Mouse (Mus musculus): ENCODE measurements around the gene Cd5. TPM values are rescaled to one million over a fixed set of nuclear protein-coding genes. Genes with fewer than 3 reads are reported as not detected.

The Cd5 gene
- polyA plus RNA-seq, 1 experiment from 2014 or later = 0.55 TPM

DNA sequence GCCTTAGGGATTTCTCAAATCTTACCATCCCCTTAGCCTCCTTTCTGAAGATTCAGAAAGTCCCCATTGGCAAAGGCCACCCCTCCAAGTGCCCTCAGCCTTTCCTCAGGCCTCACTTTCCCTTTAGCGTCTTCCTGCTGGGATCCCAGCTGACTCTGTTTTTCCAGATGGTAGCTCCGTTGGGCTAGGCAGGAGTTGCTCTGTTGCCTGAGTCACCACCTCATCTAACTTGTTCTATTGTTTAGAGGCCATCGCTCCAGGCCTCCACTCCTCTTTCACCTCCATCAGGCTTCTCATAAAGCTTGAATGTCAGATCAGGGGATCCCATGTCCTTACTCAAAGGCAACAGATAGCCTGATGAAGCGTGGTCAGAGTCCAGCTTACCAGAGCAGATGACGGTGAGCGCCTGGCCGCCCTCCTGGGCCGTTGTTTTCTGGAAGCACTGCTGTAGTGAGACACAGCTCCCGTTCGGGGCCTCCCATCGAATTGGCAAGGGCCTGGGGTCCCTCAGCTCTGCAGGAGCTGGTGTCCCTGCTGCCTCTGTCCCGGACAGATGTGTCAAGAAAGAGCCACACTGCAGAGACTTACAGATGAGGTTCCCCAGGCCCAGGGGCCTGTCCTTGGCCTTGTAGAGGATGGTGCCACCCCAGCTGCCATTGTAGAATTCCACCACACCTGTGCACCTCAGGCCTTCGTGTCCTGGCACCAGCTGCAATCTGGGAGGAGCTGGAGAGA lies 14.0 kb downstream of the Cd5 start:
- no peak for ATAC-seq (ENCODE audit: insufficient number of reproducible peaks, low FRiP score)
- Histone ChIP-seq H3K36me3 (no peaks in the 10 kb centered on the region), H3K27me3 (replicated peaks) (no peaks in the 10 kb centered on the region), H3K4me1 (replicated peaks) (peaks cover 24% of the 10 kb centered on the region), H3K4me2 (no peak overlapping the region), H3K4me3 (no peak overlapping the region), H3K9ac (no peak overlapping the region), H3K9me3 (replicated peaks) (no peaks in the 10 kb centered on the region), H3K27ac (ENCODE audit: poor library complexity, severe bottlenecking) (no peak overlapping the region)
- WGBS = 67% methylated on average over 13 of the region's 13 CpGs

DNA sequence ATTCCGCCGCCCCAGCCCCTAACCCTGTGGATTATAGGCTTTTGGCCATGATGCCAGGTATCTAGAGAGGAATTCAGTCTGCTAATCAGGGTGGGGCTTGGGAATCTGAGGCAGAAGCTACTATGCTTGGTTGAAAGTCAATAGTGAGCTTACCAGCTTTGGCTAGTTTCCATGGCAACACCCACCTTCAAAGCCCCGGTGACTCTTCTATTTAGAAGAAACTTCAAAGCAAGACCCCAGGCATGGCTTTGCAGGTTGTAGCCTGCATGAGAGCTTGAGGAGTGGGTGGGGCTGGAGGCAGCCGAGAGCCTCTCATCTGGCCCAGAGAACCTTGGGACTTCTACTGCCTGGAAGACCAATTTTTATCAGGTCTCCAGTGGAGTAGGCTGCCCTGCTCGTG lies 15.2 kb downstream of the Cd5 start:
- no peaks in the 10 kb centered on the region for H3K36me3 ChIP-seq
- no peak overlapping the region for H3K4me2 ChIP-seq
- ATAC-seq (ENCODE audit: insufficient number of reproducible peaks, low FRiP score) = no peak
- no peak overlapping the region for H3K9ac ChIP-seq
- H3K9me3 ChIP-seq (replicated peaks) = no peaks in the 10 kb centered on the region
- H3K4me3 ChIP-seq = no peak overlapping the region
- 46% methylated on average over 5 of the region's 5 CpGs for WGBS
- no peaks in the 10 kb centered on the region for H3K27me3 ChIP-seq (replicated peaks)
- H3K27ac ChIP-seq (ENCODE audit: poor library complexity, severe bottlenecking) = no peak overlapping the region
- H3K4me1 ChIP-seq (replicated peaks) = peaks cover 27% of the 10 kb centered on the region

DNA sequence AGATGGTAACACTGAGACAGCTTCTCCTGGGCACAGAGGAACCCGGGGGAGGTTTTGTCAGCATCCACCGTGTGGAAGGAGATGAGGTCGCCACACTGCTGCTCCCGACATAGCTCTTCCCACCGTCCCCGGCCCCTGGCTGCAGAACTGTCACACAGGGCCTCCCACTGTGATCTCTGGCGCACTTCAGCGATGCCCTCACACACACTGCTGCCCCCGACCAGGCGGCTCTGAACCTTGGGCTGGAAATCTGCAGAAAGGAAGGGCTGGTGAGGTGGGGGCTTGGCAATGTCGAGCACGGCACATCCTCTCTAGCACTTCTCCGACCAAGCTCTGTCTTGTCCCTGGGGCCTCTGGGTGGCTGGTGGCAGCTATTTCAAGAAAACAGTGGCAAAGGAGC lies 15.7 kb downstream of the Cd5 start:
- H3K4me2 ChIP-seq = peak overlapping the region; percentile 11; the same call in 1 of the 2 replicates
- ATAC-seq (ENCODE audit: insufficient number of reproducible peaks, low FRiP score) = no peak
- no peaks in the 10 kb centered on the region for H3K9me3 ChIP-seq (replicated peaks)
- no peaks in the 10 kb centered on the region for H3K36me3 ChIP-seq
- 0 out of 2 replicates have a peak overlapping the region, but pooled peaks have one; percentile 0 for H3K9ac ChIP-seq
- no peak overlapping the region for H3K4me3 ChIP-seq
- peaks cover 32% of the 10 kb centered on the region for H3K4me1 ChIP-seq (replicated peaks)
- 17% methylated on average over 13 of the region's 13 CpGs for WGBS
- no peaks in the 10 kb centered on the region for H3K27me3 ChIP-seq (replicated peaks)
- H3K27ac ChIP-seq (ENCODE audit: poor library complexity, severe bottlenecking) = no peak overlapping the region

DNA sequence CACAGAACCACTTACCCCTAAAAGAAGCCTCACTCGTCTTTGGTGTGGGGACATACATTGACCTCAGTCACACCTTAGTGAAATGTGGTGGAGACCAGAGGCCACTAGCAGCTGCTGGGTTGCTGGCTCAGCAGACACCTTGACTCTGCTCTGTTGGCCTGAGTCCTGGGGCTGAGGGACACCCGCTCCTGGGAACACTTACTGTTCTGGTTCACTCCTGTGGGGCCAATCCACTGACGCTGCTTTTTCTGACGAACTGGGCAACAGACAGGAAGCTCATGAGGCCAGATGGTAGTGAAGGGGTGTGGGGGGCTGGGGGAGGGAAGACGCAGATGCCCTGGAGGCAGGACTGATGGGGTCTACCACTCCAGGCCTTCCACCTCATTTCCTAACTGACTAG lies 17.7 kb downstream of the Cd5 start:
- no peaks in the 10 kb centered on the region for H3K36me3 ChIP-seq
- no peak overlapping the region for H3K9ac ChIP-seq
- 53% methylated on average over 5 of the region's 5 CpGs for WGBS
- no peak overlapping the region for H3K27ac ChIP-seq (ENCODE audit: poor library complexity, severe bottlenecking)
- H3K4me1 ChIP-seq (replicated peaks) = peaks cover 36% of the 10 kb centered on the region
- no peak overlapping the region for H3K4me2 ChIP-seq
- no peaks in the 10 kb centered on the region for H3K27me3 ChIP-seq (replicated peaks)
- ATAC-seq (ENCODE audit: insufficient number of reproducible peaks, low FRiP score) = no peak; the same call in 1 of the 2 replicates
- H3K9me3 ChIP-seq (replicated peaks) = no peaks in the 10 kb centered on the region
- no peak overlapping the region for H3K4me3 ChIP-seq

DNA sequence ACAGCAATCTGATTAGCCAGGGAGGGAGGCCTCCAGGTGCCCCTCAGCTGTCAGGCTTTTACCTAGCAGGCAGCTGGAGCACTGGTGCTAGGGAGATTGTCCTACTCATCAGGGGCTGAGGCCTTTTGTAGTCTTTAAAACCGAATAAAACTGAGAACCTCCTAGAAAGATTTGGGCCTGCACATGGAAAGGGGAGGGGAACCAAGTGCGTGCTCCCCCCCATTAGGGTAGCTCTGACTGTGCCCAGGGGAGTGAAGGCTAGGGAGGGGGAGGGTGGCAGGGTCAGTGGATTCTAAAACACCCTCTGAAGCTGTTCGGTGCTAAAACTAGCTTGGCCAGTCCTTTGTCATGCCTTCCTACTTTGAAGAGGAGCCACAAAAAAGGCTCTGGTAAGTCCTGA lies 18.3 kb downstream of the Cd5 start:
- H3K36me3 ChIP-seq = no peaks in the 10 kb centered on the region
- peaks cover 36% of the 10 kb centered on the region for H3K4me1 ChIP-seq (replicated peaks)
- 34% methylated on average over 3 of the region's 3 CpGs for whole genome bisulfite sequencing
- no peaks in the 10 kb centered on the region for H3K9me3 ChIP-seq (replicated peaks)
- no peak; the same call in 1 of the 2 replicates for ATAC-seq (ENCODE audit: insufficient number of reproducible peaks, low FRiP score)
- no peak overlapping the region for H3K27ac ChIP-seq (ENCODE audit: poor library complexity, severe bottlenecking)
- H3K9ac ChIP-seq = peak overlapping the region; percentile 1; the same call in 1 of the 2 replicates
- no peak overlapping the region for H3K4me3 ChIP-seq
- H3K27me3 ChIP-seq (replicated peaks) = no peaks in the 10 kb centered on the region
- H3K4me2 ChIP-seq = 0 out of 2 replicates have a peak overlapping the region, but pooled peaks have one; percentile 10

DNA sequence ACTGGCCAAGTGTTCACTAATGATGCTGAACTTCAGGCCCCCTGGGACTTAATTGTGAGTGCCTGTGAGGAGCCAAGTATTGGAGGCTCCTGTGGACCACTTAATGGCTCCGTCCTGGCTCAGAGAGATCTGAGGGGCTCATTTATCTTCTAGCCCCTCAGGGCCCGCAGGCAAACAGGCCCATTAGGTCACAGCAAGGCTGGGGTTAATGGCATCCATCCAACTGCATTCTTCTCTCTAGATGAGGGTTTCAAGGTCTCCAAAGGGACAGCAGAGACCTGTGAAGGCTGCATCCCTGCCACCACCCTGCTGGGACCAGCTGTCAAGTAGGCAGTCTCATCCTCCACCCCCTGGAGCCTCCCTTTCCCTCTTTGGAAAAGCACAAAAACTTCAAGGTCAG lies 19.1 kb downstream of the Cd5 start:
- no peaks in the 10 kb centered on the region for H3K9me3 ChIP-seq (replicated peaks)
- H3K27me3 ChIP-seq (replicated peaks) = no peaks in the 10 kb centered on the region
- H3K36me3 ChIP-seq = no peaks in the 10 kb centered on the region
- H3K27ac ChIP-seq (ENCODE audit: poor library complexity, severe bottlenecking) = no peak overlapping the region; the same call in 1 of the 2 replicates
- H3K4me2 ChIP-seq = peak overlapping the region; percentile 10; the same call in 1 of the 2 replicates
- 30% methylated on average over 2 of the region's 2 CpGs for WGBS
- no peak overlapping the region for H3K4me3 ChIP-seq
- peaks cover 36% of the 10 kb centered on the region for H3K4me1 ChIP-seq (replicated peaks)
- ATAC-seq (ENCODE audit: insufficient number of reproducible peaks, low FRiP score) = no peak
- peak overlapping the region; percentile 1; the same call in 1 of the 2 replicates for H3K9ac ChIP-seq

DNA sequence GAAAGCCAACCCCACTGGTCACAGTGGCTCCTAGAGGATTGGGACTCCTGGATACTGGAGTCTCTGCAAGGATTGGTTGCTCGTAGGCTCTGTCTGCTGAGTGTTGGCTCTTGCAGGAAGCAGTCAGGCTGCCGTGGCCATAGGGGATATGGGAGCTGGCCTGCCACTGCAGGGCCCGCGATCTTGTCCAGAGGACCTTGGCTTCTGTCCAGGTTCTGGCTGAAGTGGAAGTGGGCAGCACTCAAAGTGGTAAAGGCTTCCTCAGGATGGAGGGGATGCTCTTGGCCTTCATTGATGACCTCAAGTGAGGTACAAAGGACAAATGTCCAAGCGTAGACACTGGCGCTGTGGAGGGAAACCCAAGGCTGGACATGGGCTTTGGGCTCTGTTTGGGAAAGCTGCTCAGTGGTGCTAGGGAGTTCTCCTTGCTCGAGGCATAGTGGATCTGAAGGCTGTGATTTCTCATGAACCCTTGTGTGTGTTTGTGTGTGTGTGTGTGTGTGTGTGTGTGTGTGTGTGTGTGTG lies 20.5 kb downstream of the Cd5 start:
- Histone ChIP-seq H3K27me3 (replicated peaks) (no peaks in the 10 kb centered on the region), H3K4me3 (no peak overlapping the region), H3K9ac (no peak overlapping the region), H3K4me2 (no peak overlapping the region), H3K36me3 (peaks cover 11% of the 10 kb centered on the region), H3K9me3 (replicated peaks) (no peaks in the 10 kb centered on the region), H3K27ac (ENCODE audit: poor library complexity, severe bottlenecking) (no peak overlapping the region), H3K4me1 (replicated peaks) (peaks cover 33% of the 10 kb centered on the region)
- 46% methylated on average over 7 of the region's 7 CpGs for WGBS
- ATAC-seq (ENCODE audit: insufficient number of reproducible peaks, low FRiP score) = no peak

DNA sequence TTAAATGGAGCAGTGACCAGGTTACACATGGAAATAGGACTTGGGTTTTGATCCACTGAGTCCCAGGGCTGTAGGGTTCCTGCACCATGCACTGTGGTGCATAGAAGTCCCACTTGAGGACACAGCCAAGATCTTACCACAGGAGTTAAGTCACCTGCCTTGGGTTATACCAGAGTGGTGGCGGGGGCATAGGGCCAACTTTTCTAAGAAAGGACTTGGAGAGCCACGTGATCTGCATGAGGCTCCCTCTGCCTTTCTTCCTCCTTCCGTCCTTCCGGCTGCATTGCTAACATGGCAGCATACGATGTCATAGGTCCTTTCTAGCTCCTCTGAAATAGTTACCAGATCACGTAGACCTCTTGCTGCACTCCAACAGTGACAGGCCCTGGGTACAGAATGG lies 23.3 kb downstream of the Cd5 start:
- 91% methylated on average over 6 of the region's 6 CpGs for WGBS
- Histone ChIP-seq H3K9ac (no peak overlapping the region), H3K4me3 (no peak overlapping the region), H3K27me3 (replicated peaks) (no peaks in the 10 kb centered on the region), H3K27ac (ENCODE audit: poor library complexity, severe bottlenecking) (no peak overlapping the region), H3K4me1 (replicated peaks) (peaks cover 23% of the 10 kb centered on the region), H3K9me3 (replicated peaks) (no peaks in the 10 kb centered on the region), H3K4me2 (no peak overlapping the region), H3K36me3 (peaks cover 39% of the 10 kb centered on the region)
- no peak for ATAC-seq (ENCODE audit: insufficient number of reproducible peaks, low FRiP score)

DNA sequence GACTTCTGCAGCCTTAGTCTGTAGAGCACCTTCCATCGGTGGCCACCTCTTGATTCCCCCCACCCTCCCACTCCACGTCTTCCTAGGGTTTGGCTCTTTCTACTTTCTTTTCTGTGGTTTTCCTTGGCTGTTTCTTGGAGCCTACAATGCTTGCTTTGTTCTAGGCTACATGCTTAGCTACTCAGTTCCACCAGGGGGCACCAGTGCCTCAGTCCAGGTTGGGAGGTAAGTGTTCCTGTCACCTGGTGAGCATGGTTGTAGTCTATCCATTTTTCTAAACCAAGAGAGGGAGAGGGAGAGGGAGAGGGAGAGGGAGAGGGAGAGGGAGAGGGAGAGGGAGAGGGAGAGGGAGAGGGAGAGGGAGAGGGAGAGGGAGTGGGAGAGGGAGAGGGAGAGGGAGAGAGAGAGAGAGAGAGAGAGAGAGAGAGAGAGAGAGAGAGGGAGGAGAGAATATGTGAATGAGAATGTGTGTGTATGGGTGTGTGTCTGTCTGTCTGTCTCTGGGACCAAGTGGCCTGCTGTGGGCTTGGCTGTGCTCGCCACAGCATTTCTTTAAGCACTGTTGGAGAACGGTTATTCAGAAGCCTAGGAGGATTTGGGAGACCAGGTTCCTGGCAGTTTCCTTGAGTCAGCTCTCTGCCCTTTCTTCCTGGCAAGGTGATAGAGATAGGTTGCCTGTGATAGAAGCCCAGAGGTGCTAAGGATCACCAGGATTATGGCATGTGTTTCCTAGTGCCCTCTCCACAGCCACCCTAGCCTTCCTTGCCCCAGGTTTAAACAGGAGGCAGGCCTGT lies 23.9 kb downstream of the Cd5 start:
- Histone ChIP-seq H3K4me3 (no peak overlapping the region), H3K4me2 (no peak overlapping the region), H3K27ac (ENCODE audit: poor library complexity, severe bottlenecking) (no peak overlapping the region), H3K9ac (no peak overlapping the region), H3K9me3 (replicated peaks) (no peaks in the 10 kb centered on the region), H3K27me3 (replicated peaks) (no peaks in the 10 kb centered on the region), H3K36me3 (peaks cover 39% of the 10 kb centered on the region), H3K4me1 (replicated peaks) (peaks cover 22% of the 10 kb centered on the region)
- ATAC-seq (ENCODE audit: insufficient number of reproducible peaks, low FRiP score) = no peak
- WGBS = 37% methylated on average over 4 of the region's 4 CpGs

DNA sequence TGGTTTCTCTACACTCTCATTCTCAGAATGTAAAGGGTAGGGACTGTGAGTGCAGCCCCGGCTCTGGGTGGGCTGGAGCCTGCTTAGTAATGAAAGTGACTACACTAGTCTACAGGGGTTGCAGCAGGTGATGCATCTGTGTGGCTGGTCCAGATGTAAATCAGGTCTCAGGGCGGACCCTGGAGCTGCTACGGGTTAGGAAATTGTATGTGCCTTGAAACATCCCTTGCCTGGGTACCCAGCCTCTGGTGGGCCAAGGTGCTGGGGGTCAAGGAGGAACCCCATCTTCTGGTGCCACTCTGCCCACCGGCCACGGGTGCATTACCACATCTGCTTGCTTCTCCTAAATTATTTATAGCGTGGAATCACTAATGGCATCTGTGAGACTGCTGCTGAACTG lies 24.6 kb downstream of the Cd5 start:
- peaks cover 39% of the 10 kb centered on the region for H3K36me3 ChIP-seq
- ATAC-seq (ENCODE audit: insufficient number of reproducible peaks, low FRiP score) = no peak
- no peaks in the 10 kb centered on the region for H3K27me3 ChIP-seq (replicated peaks)
- H3K27ac ChIP-seq (ENCODE audit: poor library complexity, severe bottlenecking) = no peak overlapping the region
- no peak overlapping the region for H3K4me3 ChIP-seq
- H3K4me2 ChIP-seq = no peak overlapping the region
- H3K9ac ChIP-seq = no peak overlapping the region
- peaks cover 25% of the 10 kb centered on the region for H3K4me1 ChIP-seq (replicated peaks)
- 85% methylated on average over 6 of the region's 6 CpGs for WGBS
- no peaks in the 10 kb centered on the region for H3K9me3 ChIP-seq (replicated peaks)

DNA sequence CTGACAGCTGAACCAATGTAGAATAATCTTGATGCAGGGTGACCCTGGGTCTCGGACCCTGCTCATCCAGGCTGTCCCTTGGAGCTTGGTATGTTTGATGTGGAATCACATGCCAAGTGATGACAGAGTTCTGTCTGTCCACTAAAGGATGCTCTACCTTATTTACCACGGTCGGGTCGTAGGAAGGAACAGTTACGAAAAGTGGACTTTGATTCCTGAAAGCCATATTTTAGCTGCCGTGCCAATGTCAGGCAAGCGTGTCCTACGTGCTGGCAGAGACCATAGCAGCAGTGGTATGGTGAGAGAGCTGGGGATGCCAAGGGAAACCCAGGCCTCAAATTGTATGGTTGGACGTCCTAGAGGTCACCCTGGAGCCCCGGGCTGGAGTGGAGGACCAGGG lies 25.3 kb downstream of the Cd5 start:
- Histone ChIP-seq H3K9ac (no peak overlapping the region), H3K4me1 (replicated peaks) (peaks cover 31% of the 10 kb centered on the region), H3K4me3 (no peak overlapping the region), H3K27ac (ENCODE audit: poor library complexity, severe bottlenecking) (no peak overlapping the region), H3K9me3 (replicated peaks) (no peaks in the 10 kb centered on the region), H3K27me3 (replicated peaks) (no peaks in the 10 kb centered on the region), H3K4me2 (no peak overlapping the region), H3K36me3 (peaks cover 39% of the 10 kb centered on the region)
- WGBS = 90% methylated on average over 10 of the region's 10 CpGs
- ATAC-seq (ENCODE audit: insufficient number of reproducible peaks, low FRiP score) = no peak
